Mouse (Mus musculus) fat pad, adult 2 months (tissue): Measurements from ENCODE around the gene Polrmt.
A peak's percentile ranks its signal among the peaks of the same experiment; 100 is the strongest.
"Not testable (repeated sequence)": the region's sequence is repeated elsewhere in the genome, so short reads cannot be mapped to it uniquely, and the experiment has no call there.

Experiments
- DNase-seq: peaks from one replicate; pipeline ENCODE4 v3.0.0-alpha.2; 2011; ENCODE audit warnings: low read depth, low spot score; ENCODE audit errors: extremely low read depth

The Polrmt gene

DNA sequence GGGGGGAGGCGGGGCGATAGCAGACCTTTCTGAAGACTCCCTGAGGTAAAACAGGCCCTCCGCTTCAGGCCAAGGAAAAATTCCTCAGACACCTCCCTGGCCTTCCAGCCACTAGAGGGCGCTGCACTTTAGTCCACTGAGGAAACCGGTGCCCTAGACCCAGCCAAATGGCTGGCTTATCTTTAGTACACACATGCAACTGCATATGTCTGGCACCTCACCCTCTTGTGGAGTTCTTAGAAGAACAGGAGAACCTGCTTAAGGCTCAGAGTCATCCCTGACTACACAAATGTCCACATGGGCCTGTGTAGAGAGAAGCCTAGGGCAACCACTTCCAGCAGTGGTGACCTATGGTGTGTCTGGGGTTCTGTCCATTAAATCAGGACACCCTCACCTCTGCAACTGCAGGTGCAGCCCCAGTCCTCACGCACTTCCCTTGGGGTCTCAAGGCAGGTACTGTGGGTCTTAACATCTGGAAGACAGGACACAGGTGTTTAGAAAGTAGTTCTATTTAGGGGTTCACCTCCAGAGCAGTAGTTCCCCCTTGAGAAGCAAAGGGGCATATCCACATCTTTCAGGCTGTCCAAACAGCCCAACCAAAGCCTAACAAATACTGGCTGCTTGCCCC is 33.8 kb downstream of the Polrmt start:
- DNase-seq, result no peak

GRCm38 (mm10) chr10:79712029-79712428 is 34.4 kb downstream of the Polrmt start:
- no peak for DNase-seq

DNA sequence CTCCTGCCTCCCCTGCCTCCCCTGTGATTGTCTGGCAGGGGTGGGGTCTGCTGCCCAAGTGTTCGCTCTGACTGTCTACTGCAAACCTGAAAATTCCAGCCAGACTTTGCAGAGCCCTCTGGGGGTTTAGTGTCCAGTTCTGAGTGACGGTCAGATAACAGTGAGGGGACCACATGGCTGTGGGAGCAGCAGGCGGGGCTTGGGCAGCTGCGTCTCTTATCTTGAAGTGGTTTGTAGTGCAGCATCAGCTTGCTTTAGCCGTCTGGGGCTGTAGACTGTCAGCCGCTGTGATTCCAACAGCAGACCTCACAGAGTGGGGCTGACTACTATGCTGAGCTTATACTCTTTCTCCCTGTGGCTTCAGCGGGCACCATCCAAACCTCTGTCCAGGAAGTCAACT is 37.1 kb downstream of the Polrmt start:
- no peak for DNase-seq

DNA sequence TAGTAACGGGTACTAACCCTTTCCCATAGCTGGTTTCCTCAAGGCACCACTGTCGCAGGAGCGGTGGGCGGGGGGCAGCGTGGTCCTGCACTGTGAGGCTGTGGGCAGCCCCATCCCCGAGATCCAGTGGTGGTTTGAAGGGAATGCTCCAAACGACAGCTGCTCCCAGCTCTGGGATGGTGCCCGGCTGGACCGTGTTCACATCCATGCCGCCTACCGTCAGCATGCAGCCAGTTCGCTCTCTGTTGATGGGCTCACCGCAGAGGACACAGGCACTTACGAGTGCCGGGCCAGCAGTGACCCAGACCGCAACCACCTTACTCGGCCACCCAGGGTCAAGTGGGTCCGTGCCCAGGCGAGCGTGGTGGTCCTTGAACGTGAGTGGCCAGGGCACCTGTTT is 37.7 kb downstream of the Polrmt start:
- DNase-seq, result no peak

GRCm38 (mm10) chr10:79707759-79708158 is 38.6 kb downstream of the Polrmt start:
- DNase-seq, result no peak

GRCm38 (mm10) chr10:79707162-79707561 is 39.2 kb downstream of the Polrmt start:
- no peak for DNase-seq

DNA sequence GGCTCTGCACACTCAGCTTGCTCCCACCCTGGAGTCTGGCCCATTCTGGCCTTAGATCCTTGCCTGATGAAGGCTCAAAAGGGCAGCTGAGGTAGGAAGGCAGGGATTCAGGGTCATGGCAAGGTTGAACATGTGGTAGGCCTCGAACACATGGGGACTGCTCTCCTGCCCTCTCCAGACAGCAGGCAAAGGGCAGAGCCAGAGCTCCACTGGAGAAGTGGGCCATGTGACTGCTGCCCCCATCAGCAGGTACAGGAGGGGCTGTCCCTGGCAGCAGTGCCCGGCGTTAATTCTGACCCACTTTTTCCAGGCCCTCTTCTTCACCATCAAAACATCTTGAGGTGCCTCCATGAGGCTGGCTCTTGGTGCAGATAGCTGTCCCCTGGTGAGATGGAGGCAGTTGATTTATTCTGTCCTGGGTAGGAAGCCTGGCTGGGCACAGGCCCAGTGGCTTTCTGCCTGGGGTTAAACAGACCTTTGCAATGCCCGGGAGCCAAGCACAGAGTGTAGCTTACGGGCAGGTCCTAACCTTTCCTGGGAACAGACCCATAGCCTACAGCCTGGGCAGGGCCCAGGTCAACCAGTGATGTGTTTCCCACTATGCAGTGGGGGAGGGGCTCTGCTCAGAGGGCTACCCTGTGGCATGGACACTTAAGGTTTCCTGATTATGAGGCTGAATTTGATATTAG is 39.8 kb downstream of the Polrmt start:
- DNase-seq, result no peak

GRCm38 (mm10) chr10:79705951-79706350 is 40.4 kb downstream of the Polrmt start:
- no peak for DNase-seq

- no peak for DNase-seq
Measured at GRCm38 (mm10) chr10:79704970-79705360, 41.4 kb downstream of the Polrmt start.

GRCm38 (mm10) chr10:79704065-79704969 is 42.1 kb downstream of the Polrmt start, which contains the start of gene Bsg:
TSS of gene Bsg (plus strand) at chr10:79704491.
- no peak for DNase-seq

DNA sequence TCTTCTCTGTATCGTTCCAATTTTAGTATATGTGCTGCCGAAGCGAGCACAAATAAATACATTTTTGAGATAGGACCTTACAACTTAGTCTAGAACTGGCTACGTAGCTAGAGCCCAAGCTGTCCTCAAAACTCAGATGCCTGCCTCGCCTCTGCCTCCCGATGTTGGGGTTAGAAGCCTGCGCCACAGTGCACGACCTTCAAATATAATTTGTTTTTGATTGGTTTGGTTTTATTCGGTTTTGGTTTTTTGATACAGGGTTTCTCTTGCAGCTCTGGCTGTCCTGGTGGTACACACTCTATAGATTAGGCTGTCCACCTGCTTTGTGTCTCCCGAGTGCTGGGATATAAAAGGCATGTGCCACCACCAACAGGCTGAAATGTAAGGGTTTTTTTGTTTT is 42.8 kb downstream of the Polrmt start:
- no peak for DNase-seq

GRCm38 (mm10) chr10:79702970-79703369 is 43.4 kb downstream of the Polrmt start:
- not testable (repeated sequence) for DNase-seq

DNA sequence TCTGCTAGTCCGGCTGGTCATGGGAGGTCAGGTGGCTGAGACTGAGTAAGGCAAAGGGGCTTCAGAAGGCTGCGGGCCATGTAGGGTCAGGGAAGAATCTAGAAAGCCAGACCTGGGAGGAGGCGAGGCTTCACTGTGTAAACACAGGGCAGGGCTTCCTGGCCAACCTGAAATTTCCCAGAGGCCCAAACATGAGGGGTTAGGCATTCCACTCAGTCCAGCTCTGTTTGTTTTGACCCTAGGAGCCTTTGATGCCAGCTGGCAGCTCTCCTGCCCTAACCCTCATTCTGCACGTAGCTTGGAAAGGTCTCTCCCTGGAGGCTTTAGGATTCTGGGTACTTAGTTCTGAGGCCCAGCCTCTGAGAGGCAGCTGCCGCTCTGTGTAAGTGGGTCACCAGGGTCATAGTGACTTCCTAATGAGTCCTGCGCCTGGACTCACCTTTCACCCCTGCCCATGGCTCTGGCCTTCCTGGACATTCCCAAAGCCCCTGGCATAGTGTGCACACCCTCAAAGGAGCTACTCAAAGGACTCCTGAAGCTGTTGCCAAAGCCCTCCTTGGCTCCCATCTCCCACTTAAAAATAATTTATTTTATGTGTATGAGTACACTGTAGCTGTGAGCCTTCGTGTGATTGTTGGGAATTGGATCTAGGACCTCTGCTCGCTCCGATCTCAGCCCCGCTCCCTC is 44.8 kb downstream of the Polrmt start:
- DNase-seq, result no peak

DNA sequence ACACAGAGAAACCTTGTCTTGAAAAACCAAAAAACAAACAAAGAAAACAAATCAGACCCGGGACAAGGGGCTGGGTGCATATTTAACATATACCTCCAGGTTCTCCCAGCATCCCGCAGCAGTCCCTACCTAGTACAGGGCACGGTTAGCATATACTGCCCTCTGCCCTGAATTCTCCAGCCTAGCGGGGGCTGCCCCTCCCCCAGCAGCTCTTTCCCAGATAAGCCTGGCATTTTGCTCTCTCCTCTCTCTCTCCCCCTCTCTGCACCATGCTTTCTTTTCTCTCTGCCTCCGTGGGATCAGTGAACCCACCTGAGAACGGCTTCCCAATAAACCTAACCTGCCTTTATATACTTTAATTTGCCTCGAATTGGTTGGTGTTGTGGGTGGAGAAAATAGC is 45.7 kb downstream of the Polrmt start:
- DNase-seq, result no peak

- DNase-seq, result no peak
Measured at GRCm38 (mm10) chr10:79698459-79698858, 47.9 kb downstream of the Polrmt start.

DNA sequence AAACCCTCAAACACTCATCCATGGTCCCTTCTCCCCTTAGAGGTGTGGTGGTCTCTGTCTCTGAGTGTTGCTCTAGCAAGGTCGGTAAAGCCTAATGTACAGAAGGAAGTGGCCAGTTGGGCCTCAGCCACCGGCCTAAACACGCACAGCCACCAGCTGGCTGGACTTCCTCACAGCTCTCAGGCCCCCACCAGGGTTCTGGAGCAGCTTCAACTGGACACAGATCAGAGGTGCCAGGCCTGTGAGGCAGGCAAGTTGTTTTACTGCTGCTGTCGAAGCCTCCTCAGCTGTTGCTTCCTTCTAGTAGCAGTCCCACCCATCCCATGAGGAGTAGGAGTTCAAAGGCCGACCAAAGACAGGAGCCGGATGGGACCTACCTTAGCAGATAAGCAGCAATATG is 48.5 kb downstream of the Polrmt start:
- DNase-seq, result no peak

GRCm38 (mm10) chr10:79696129-79696651 is 50.2 kb downstream of the Polrmt start:
- DNase-seq, result peak; percentile 86

DNA sequence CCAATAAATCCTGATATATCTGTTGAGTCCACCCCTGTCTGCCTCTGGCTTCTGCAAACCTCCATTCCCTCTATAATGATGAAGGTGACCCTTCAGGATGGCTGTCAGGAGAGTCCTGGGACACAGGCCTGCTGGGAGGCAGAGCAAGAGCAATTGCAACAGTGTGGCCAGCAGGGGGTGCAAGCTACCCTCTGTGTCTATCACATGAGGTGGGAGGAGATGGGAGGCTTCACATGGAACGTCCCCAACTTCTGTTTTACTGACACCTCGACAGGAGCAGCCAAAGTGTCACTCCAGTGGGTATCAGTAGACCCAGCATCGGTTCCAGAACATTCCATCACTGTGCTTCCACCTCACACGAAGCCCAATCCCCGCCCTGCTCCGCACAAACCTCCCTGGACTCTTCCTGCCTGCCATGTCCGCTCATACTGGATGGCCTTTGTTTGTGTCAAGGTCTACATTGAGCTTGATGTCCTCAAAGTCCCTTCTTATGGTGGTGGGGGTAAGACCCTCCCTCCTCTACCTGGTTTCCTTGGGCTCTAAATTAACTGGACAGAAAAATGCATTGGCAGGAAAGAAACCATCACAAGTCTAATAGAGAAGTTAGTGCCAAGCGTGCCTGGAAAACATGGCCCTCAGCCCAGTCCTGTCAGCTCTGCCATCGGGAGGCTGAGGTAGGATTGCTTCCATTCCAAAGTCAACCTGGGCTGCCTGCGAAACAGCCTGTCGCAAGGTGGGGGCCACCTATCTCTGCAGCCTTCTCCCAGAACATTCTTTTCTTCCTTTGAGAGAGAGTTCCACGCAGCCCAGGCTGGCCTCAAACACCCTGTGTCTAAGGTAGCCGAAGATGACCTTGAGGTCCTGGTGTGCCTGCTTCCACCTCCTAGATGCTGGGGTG is 50.9 kb downstream of the Polrmt start:
- DNase-seq, result no peak

- DNase-seq, result no peak
Measured at GRCm38 (mm10) chr10:79694379-79694655, 52.1 kb downstream of the Polrmt start.
